Mouse (Mus musculus) ovary, postnatal 10 days (tissue): ENCODE data around the gene Gm3435.
"Not testable (repeated sequence)": the region's sequence is repeated elsewhere in the genome, so short reads cannot be mapped to it uniquely, and the experiment has no call there.

Source experiments
- DNase-seq: peaks from one replicate; pipeline ENCODE4 v3.0.0; 2022; ENCODE audit warnings: low spot score

The Gm3435 gene

DNA sequence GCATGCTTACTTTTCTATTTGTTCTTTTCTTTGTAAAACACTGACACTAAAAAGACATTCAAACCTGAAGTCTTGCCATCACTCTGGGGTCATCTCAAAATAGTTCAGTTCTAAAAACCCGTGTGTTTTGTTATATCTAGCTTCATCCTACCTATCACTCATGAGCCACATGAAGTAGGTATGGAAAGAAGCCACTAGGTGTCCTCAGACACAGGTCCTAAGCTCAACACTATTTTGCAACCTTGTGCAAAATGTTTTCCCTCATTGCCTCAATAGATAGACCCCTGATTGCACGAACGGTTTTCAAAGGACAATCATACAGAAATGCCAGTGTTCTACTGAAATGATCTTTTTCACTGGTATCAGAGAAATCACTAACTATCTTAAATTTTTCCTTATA, 30.5 kb downstream of the Gm3435 start:
- not testable (repeated sequence) for DNase-seq

DNA sequence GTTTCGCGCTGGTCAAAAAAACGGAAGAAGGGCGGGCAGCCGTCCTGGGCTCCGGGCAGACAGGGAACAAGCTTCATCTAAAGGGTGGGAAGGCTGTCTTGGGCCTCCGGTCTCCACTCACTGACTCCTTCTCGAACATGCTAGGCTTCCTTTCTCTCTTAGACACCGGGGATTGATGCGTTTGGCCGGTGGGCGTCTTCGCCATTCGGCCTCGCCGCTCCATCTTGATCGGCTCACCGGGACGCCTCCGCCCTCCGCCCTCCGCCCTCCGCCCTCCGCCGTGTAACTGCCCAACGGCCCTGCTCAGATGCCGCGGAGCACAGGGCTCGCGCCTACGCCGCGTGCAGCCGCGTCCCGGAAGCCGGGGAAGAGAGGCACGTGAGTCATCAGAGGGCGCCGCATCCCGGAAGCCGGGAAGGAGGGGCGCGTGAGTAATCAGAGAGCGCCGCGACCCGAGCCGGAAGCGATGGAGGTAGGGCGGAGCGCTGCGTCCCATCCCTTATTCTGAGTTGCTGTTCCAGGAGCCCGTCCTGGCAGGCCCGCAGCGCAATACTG, 31.3 kb downstream of the Gm3435 start, which contains the start of the genes Ermard, Tcte3 and Gm3448:
Ermard (plus strand) TSS at position 34 of the 555 bp plus-strand sequence.
Tcte3 (minus strand) TSS at position 314 of the 555 bp plus-strand sequence.
Gm3448 (minus strand) TSS at position 363 of the 555 bp plus-strand sequence.
- not testable (repeated sequence) for DNase-seq

DNA sequence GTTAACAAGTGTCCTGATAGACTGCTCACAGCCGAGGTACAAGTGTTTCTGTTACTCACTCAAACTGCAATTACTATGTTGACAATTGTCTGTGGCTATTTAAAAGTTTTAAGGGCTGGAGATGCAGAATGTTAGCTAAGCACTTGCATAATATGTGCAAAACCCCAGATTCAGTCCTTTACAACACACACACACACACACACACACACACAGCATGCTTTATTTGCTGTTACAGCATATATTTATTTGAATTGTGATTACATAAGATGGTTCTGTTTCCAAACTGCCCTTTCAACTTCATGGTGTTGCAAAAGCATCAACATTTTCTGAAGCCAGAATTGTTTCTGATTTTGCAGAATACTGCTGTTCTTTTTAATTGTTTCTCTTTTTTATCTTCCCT, 40.4 kb downstream of the Gm3435 start:
- not testable (repeated sequence) for DNase-seq

DNA sequence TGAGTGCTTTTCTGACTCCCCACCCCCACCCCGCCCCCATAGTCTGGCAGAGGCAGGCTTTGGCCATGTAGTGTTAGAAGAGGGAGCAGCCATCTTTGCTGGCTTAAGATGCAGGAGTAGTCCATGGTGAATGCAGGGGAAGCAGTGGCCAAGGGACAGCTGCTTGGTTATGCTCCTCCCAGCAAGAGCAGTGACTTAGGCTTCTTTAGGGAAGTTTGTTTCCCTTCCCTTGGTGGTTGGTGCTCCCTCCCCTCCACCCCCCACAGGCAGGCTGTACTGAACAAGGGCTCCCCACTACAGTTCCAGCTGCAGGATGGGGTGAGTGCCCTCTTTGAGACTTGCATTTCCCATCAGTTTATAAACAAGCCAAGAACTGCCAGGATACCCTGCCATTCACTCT, 42.8 kb downstream of the Gm3435 start:
- DNase-seq: not testable (repeated sequence)

DNA sequence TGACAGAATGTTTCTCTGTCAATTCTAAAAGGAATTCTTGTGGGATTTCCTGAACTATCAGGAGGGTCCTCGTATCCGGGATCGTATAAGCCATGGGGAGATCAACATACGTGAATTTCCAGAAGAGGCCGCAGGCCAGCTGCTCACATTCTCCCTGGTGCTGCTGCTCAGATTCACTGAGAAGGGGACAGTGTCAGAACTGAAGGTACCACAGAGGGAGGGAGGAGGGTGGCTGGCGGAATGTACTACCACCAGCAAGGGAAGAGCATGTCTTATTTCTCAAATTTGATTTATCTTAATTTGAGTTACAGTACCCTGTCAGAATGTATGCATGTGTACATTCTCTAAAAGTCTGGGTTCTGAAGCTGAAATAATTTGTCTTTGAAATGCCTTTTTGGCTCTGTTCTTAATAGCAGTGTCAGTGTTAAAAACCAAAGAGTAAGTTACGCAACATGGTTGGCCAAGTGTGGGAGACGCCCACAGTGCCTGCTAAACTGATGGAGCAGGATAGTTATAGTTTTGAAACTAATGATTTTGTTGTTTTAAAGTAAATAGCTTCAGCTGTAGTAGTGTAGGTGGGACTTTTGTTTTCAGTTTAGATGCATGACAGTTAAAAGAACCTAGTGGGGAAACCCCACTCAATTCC, 43.3 kb downstream of the Gm3435 start:
- not testable (repeated sequence) for DNase-seq

DNA sequence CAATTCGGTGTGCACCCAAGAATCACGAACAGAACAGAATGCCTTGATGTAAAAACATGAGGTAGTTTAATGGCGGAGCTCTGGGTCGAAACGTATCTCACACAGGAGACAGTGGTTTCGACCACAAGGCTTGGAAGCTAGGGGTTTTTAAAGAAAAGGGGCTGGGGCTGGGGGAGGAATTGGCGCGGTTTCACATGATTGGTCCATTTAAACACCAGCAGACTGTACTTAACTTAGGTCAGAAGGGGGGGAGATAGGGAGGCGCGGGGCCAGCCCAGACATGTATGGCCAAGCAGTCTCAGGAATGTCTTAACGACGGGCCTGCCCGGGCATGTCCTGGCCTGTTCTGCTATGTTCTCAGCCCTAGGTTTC, 43.8 kb downstream of the Gm3435 start:
- not testable (repeated sequence) for DNase-seq

DNA sequence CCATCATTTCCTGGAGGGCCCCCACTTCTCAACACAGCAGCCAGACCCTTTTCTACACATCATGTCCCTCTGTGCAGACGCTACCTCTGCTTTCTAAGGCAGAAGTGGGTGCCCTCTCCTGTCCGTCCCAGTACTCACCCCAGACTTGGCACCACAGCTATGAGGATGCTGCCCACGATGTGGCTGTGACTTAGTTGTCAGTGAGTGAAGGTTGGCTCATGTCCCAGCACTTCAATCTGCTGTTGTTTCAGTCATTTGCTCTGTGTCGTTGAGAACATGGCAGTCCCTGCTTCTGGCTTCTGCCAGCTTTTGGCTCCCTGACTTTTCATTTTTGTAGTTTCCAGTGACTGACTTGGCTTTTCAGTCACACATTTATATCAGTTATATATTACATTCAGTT, 45.9 kb downstream of the Gm3435 start:
- no peak for DNase-seq

DNA sequence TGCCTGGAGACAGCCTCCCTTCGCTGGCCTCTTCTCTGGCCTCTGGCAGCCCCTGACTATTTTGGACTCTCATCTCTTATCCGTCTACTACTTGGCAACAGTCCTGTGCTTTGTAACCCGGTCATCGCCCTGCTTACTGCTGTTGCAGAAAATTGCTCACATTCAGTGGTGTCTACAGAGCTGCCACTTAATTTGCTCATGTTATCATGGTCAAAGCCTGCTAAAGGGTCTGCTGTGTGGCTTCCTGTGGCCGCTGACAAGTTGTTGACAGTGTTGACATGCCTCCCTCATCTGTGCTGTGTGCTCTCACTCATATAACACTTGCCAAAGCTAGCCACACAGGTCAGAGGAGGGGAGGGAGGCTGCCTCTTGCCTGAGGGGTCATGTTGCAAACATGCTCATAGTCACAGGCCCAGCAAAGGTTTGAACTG, 48.2 kb downstream of the Gm3435 start:
- DNase-seq: no peak

DNA sequence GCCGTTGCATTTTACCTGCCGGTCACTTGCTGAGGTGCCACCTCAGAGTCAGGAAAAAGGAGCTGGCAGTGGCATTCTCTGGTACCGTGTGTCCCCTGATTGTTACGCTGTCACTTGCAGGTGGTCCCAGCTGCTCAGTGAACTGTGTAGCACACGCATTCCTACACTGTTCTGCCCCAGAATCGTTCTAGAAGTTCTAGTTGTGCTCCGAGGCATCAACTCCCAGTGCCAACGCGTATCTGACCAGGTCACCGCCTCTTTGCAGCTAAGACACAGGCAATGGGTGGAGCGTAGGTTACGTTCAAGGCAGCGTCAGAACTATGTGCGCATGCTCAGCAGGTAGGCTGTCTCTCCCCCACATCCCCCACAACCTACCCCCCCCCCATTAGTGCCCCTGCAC, 49.7 kb downstream of the Gm3435 start:
- DNase-seq: no peak

DNA sequence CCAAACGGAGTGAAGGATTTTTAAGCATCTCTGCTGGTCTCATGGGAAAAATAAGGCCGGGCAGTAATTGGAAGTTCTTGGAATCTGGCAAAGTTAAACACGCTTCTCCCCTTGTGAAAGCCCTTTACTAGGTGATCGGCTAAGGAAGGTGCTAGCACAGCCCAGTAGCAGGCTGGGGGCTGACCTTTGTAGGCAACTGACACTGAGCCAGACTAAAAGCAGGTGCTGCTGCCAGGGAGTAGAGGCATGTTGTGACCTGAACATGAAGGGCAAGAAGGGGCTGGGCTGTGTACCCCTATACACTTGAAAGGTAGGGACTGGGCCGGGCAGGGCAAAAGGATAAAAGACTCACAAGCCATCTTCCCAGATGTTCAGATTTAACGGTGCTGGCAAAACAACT, 50.4 kb downstream of the Gm3435 start:
- no peak for DNase-seq

DNA sequence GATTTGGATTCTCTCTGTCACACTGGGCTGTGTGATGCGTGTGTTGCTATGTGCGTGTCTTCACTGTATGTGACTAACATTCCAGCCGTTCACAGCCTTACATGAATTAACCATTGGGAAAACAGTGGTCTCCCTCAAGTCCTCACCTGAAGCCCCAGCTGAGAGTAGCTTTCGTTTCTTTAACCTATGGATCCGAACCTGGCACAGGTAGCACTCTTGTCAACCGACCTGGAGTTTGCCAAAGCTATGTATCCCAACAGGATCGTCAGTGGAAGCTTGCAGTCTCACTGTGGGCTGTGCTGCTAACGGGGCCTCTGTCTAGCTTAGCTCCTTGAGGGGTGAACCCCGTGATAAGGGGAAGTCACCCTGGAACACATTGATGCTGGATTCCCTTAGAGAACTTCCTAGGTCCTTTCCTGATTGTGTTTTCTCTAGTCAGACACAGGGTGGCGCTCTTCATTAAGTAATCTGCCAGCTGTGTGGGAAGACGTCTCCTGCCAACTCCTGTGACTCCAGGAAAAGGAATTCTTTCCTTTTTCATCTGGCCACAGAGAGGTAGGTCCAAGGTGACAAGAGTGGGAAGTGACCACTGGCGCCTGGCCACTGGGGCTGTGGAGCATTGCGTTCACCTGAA, 55.5 kb downstream of the Gm3435 start:
- DNase-seq: peak; percentile 37

DNA sequence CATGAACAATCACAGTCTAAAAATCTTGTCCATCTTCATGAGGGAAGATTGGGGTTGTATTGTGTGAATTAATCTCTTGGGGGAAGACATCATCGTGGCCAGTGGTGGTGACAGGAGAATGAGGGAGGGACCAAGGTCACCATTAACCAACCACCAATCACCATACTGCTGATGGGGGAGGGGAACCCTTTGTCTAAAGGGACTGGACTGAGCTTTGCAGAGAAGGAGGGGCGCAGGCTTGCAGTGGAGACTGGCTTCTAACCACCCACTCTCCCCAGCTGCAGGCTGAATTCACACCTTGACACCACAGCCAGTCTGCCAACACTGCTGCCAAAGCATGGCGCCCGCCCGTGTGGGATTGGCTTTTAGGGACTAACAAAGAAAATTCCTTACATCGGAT, 56.1 kb downstream of the Gm3435 start:
- no peak for DNase-seq

DNA sequence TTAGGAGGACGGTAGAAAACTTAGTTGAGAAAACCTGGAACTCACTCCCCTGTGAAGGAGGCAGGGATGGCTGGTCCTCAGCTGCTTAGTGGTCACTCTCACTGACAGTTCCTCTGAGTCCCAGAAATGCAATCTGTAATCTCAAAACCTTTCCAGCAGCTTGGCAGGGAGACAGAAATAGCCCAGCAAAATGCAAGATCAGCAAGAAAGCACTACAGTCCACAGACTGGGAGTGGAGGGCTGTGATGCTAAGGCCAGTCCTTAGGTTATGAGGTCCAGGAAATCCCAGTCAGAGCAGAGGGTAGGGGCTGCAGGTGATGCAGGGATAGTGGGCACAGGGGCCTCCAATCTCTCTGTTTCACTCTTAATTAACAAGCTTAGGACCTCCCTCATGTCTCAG, 56.9 kb downstream of the Gm3435 start:
- no peak for DNase-seq

DNA sequence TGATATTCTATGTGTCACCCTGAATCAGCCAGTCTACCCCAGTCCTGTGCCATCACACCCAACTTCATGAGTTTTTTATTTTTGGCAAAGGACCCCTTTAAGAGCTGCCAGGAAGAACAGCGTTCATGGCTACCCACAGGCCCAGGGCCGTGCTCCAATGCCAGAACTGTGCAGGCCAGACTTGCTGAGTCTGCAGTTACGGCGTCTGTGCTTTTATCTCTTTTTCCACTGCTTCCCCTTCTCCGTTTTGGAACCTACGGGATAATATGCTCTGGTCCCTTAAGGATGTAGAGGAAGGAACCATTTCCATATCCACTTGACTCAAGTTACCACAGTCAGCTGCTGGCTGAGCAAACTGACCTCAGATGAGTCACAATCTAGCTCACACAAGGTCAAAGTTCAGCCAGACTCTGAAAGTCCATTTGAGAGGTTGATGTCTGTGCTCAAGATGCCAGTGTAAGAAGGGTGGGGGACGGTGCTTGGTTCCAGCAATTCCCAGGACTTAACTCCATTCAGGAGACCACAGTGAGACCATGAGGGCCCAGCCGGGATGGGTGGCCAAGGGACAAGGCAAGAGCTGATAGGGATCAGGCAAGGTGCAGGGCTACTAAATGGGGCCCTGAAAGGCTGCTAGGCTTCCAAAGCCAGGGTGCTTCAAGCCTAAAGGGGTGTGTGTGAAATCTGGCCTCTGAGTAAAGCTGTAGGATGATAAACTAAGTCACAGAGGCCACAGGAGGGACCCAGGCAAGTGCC, 58.2 kb downstream of the Gm3435 start:
- DNase-seq: no peak

DNA sequence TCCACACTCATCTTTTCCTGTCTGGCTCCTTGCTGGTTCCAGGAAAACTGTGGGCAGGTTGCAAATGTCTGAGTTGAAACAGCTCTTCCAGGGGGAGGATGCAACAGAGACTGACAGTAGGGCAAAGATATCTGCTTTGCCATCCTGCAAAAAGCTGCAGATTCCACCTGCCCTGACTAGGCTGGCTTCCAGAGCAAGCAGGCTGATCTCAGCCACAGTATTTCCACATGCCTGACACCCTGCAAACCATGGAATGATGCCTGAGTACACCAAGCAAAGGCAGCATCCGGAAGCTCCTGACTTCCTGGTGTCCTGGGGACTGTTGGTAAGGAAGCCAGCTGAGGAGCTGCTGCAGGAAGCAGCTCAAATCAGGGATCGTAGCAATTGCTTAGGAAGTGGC, 59.1 kb downstream of the Gm3435 start:
- no peak for DNase-seq
